Mouse (Mus musculus) limb, embryonic 15.5 days (tissue): ENCODE measurements around the gene Ms4a13. TPM values are rescaled to one million over a fixed set of nuclear protein-coding genes. Genes with fewer than 3 reads are reported as not detected.
"Not testable (repeated sequence)": the region's sequence is repeated elsewhere in the genome, so short reads cannot be mapped to it uniquely, and the experiment has no call there.

ENCODE experiments used
- ATAC-seq: fragments of 200-750 bp; cut with Nextera tagmentation; 2 replicates; pipeline ENCODE4 v1.8.0; 2017; ENCODE audit warnings: low read depth, moderate TSS enrichment; ENCODE audit not compliant: insufficient number of reproducible peaks, low FRiP score, low TSS enrichment
- H3K27ac ChIP-seq: fragments of 300-500 bp; sonication (generic); 2 replicates; pipeline ENCODE4 v1.5.1; 2015; ENCODE audit warnings: moderate library complexity, mild to moderate bottlenecking, inconsistent platforms
- H3K27me3 ChIP-seq: fragments of 300-500 bp; sonication (generic); 2 replicates; pipeline ENCODE4 v1.6.1; 2015; ENCODE audit warnings: inconsistent platforms
- H3K36me3 ChIP-seq: fragments of 300-500 bp; sonication (generic); 2 replicates; pipeline ENCODE4 v1.6.1; 2015; ENCODE audit warnings: inconsistent platforms
- H3K4me1 ChIP-seq: fragments of 300-500 bp; sonication (generic); 2 replicates; pipeline ENCODE4 v1.6.1; 2015; ENCODE audit warnings: inconsistent platforms
- H3K4me2 ChIP-seq: fragments of 300-500 bp; sonication (generic); 2 replicates; pipeline ENCODE4 v1.6.1; 2015; ENCODE audit warnings: mild to moderate bottlenecking, inconsistent platforms
- H3K4me3 ChIP-seq: fragments of 300-500 bp; sonication (generic); 2 replicates; pipeline ENCODE4 v1.5.1; 2015; ENCODE audit warnings: mild to moderate bottlenecking, inconsistent platforms
- H3K9ac ChIP-seq: fragments of 300-500 bp; sonication (generic); 2 replicates; pipeline ENCODE4 v1.6.1; 2015; ENCODE audit warnings: inconsistent platforms
- H3K9me3 ChIP-seq: fragments of 300-500 bp; sonication (generic); 2 replicates; pipeline ENCODE4 v1.6.1; 2016; ENCODE audit warnings: inconsistent platforms
- WGBS: fragments of 180-500 bp; shearing (Covaris S2); methylation state at CpG from one replicate; pipeline ENCODE4 v1.1.7; 2015; 5-methylcytosine and 5-hydroxymethylcytosine counted together
- polyA plus RNA-seq: library from polyadenylated mRNA; unstranded; fragments of >200 nt; fragmentation: Nextera tagmentation; extraction: Ambion mirVana; gene quantifications from 2 replicates; pipeline ENCODE4 v1.2.1, GENCODE M21; 2015

Gene Ms4a13
- polyA plus RNA-seq, 1 experiment from 2014 or later: not detected

- 61% methylated on average over 4 of the region's 4 CpGs for WGBS
Observed at GRCm38 (mm10) chr19:11135336-11135735, 61.2 kb downstream of the Ms4a13 start.

GRCm38 (mm10) chr19:11134852-11135251 is 61.7 kb downstream of the Ms4a13 start:
- H3K4me2 ChIP-seq: no peak overlapping the region
- H3K4me3 ChIP-seq: no peak overlapping the region
- no peak overlapping the region for H3K27ac ChIP-seq
- H3K9ac ChIP-seq: no peak overlapping the region
- no peaks in the 10 kb centered on the region for H3K4me1 ChIP-seq
- 87% methylated on average over 2 of the region's 2 CpGs for WGBS
- H3K9me3 ChIP-seq: no peaks in the 10 kb centered on the region
- ATAC-seq: no peak
- no peaks in the 10 kb centered on the region for H3K36me3 ChIP-seq
- 0 out of 2 replicates have a peak, but pooled peaks cover 3% of the 10 kb centered on the region for H3K27me3 ChIP-seq

More at GRCm38 (mm10) chr19:11135336-11135735, 61.2 kb downstream of the Ms4a13 start:
- Histone ChIP-seq H3K9me3 (no peaks in the 10 kb centered on the region), H3K4me1 (no peaks in the 10 kb centered on the region), H3K27me3 (0 out of 2 replicates have a peak, but pooled peaks cover 3% of the 10 kb centered on the region), H3K36me3 (no peaks in the 10 kb centered on the region), H3K4me3 (no peak overlapping the region), H3K27ac (no peak overlapping the region), H3K4me2 (no peak overlapping the region), H3K9ac (no peak overlapping the region)
- no peak for ATAC-seq

- H3K4me1 ChIP-seq, H3K36me3 ChIP-seq, H3K9ac ChIP-seq, H3K4me3 ChIP-seq, H3K27me3 ChIP-seq, H3K9me3 ChIP-seq, ATAC-seq, H3K27ac ChIP-seq, H3K4me2 ChIP-seq: not testable (repeated sequence)
- WGBS: 82% methylated on average over 8 of the region's 8 CpGs
Observed at GRCm38 (mm10) chr19:11130776-11131175, 65.8 kb downstream of the Ms4a13 start, which contains the start of gene 1700017D01Rik. Gene 1700017D01Rik, minus strand, starts transcription at chr19:11130876.

- no peak overlapping the region for H3K27ac ChIP-seq
- H3K4me1 ChIP-seq: no peaks in the 10 kb centered on the region
- no peak overlapping the region for H3K9ac ChIP-seq
- H3K9me3 ChIP-seq: no peaks in the 10 kb centered on the region
- no peak overlapping the region for H3K4me2 ChIP-seq
- no peak overlapping the region for H3K4me3 ChIP-seq
- WGBS: 95% methylated on average over 1 of the region's 1 CpGs
- 0 out of 2 replicates have a peak, but pooled peaks cover 3% of the 10 kb centered on the region for H3K27me3 ChIP-seq
- H3K36me3 ChIP-seq: no peaks in the 10 kb centered on the region
- no peak for ATAC-seq
Observed at GRCm38 (mm10) chr19:11129702-11130101, 66.8 kb downstream of the Ms4a13 start.

- ATAC-seq: peak; percentile 91
- peak overlapping the region; percentile 41 for H3K4me3 ChIP-seq
- H3K27ac ChIP-seq, H3K9me3 ChIP-seq, H3K9ac ChIP-seq, H3K27me3 ChIP-seq, H3K36me3 ChIP-seq, H3K4me1 ChIP-seq: not testable (repeated sequence)
- WGBS: 2% methylated on average over 18 of the region's 38 CpGs
- peak overlapping the region; percentile 44 for H3K4me2 ChIP-seq
Observed at GRCm38 (mm10) chr19:11121016-11121420, 75.5 kb downstream of the Ms4a13 start.

Other genes with a start within 250 kb of the Ms4a13 start
- gene Ccdc86, start 247.5 kb downstream of the Ms4a13 start, polyA plus RNA-seq: 25.4 and 28.7 TPM in 2 replicates
- gene Ms4a10, start 222.1 kb downstream of the Ms4a13 start, polyA plus RNA-seq: 0.35 and 0.73 TPM in 2 replicates
- gene Ms4a15, start 203.5 kb downstream of the Ms4a13 start, polyA plus RNA-seq: not detected in 2 replicates
- not detected in 2 replicates for gene Ms4a18, start 178.7 kb downstream of the Ms4a13 start, polyA plus RNA-seq
- not detected in 2 replicates for gene Ms4a8a, start 115.6 kb downstream of the Ms4a13 start, polyA plus RNA-seq
- gene 1700017D01Rik, start 65.9 kb downstream of the Ms4a13 start, polyA plus RNA-seq: not detected in 2 replicates
- not detected in 2 replicates for gene 1700025F22Rik, start 31.4 kb downstream of the Ms4a13 start, polyA plus RNA-seq
- not detected in 2 replicates for gene Ms4a12, start 35.7 kb upstream of the Ms4a13 start, polyA plus RNA-seq
- not detected in 2 replicates for gene Ms4a1, start 69.5 kb upstream of the Ms4a13 start, polyA plus RNA-seq
- gene Ms4a5, start 87.1 kb upstream of the Ms4a13 start, polyA plus RNA-seq: not detected in 2 replicates
- gene Ms4a14, start 117.7 kb upstream of the Ms4a13 start, polyA plus RNA-seq: 0.05 and 0.06 TPM in 2 replicates
- gene Ms4a7, start 139.4 kb upstream of the Ms4a13 start, polyA plus RNA-seq: 9.4 and 9.8 TPM in 2 replicates
- 12.4 and 16.0 TPM in 2 replicates for gene Ms4a4a, start 178.8 kb upstream of the Ms4a13 start, polyA plus RNA-seq
- 0.93 and 2.8 TPM in 2 replicates for gene Ms4a4c, start 208.0 kb upstream of the Ms4a13 start, polyA plus RNA-seq
- gene Ms4a4b, start 246.8 kb upstream of the Ms4a13 start, polyA plus RNA-seq: 0.19 and 0.27 TPM in 2 replicates